Mouse (Mus musculus) stomach, embryonic 15.5 days (tissue): Measurements from ENCODE around the gene Poc1b. TPM values are rescaled to one million over a fixed set of nuclear protein-coding genes. Genes with fewer than 3 reads are reported as not detected.

ENCODE experiments used
- ATAC-seq: fragments of 200-750 bp; cut with Nextera tagmentation; 2 replicates; pipeline ENCODE4 v1.8.0; 2017; ENCODE audit warnings: low read depth, moderate number of reproducible peaks, moderate TSS enrichment; ENCODE audit not compliant: insufficient read depth, low FRiP score
- H3K27ac ChIP-seq: fragments of 300-500 bp; sonication (generic); 2 replicates; pipeline ENCODE4 v1.5.1; 2015; ENCODE audit warnings: mild to moderate bottlenecking, inconsistent platforms
- H3K27me3 ChIP-seq: fragments of 300-500 bp; sonication (generic); replicated peaks from 2 replicates; pipeline ENCODE4 v1.6.1; 2015; ENCODE audit warnings: inconsistent platforms
- H3K36me3 ChIP-seq: fragments of 300-500 bp; sonication (generic); 2 replicates; pipeline ENCODE4 v1.6.1; 2015; ENCODE audit warnings: inconsistent platforms
- H3K4me1 ChIP-seq: fragments of 300-500 bp; sonication (generic); 2 replicates; pipeline ENCODE4 v1.6.1; 2015; ENCODE audit warnings: inconsistent platforms
- H3K4me2 ChIP-seq: fragments of 300-500 bp; sonication (generic); 2 replicates; pipeline ENCODE4 v1.6.1; 2015; ENCODE audit warnings: mild to moderate bottlenecking, inconsistent platforms
- H3K4me3 ChIP-seq: fragments of 300-500 bp; sonication (generic); replicated peaks from 2 replicates; pipeline ENCODE4 v1.5.1; 2015; ENCODE audit warnings: inconsistent platforms
- H3K9ac ChIP-seq: fragments of 300-500 bp; sonication (generic); 2 replicates; pipeline ENCODE4 v1.6.1; 2015; ENCODE audit warnings: inconsistent platforms
- H3K9me3 ChIP-seq: fragments of 300-500 bp; sonication (generic); 2 replicates; pipeline ENCODE4 v1.6.1; 2016; ENCODE audit warnings: inconsistent platforms
- WGBS: fragments of 180-500 bp; shearing (Covaris S2); methylation state at CpG from one replicate; pipeline ENCODE4 v1.1.7; 2015; 5-methylcytosine and 5-hydroxymethylcytosine counted together
- polyA plus RNA-seq: library from polyadenylated mRNA; unstranded; fragments of >200 nt; fragmentation: Nextera tagmentation; extraction: Ambion mirVana; gene quantifications from 2 replicates; pipeline ENCODE4 v1.2.1, GENCODE M21; 2015

The Poc1b gene
- polyA plus RNA-seq, 1 experiment from 2014 or later = 17.7 TPM

DNA sequence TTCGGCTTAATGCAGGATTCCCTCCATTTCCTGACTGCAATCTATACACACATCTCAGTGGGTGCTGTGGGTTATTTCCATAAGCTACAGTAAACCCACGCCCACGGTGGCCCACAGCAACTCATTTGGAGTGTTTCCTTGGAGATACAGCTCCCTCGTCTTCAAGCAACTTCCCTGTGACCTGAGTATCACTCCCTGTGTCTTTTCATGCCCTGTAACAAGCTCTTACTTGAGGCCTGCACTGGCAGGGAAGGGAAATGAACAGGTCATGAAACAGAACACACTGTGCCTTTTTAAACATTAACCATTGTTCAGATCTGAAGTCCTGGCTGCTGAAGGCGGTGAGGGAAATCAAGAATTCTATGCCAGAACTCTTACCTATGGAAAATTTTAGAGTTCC lies 115.9 kb downstream of the Poc1b start:
- Histone ChIP-seq H3K9ac (no peak overlapping the region), H3K4me3 (no peak overlapping the region), H3K36me3 (no peaks in the 10 kb centered on the region), H3K27ac (peak overlapping the region; percentile 54; the same call in 1 of the 2 replicates), H3K9me3 (no peaks in the 10 kb centered on the region), H3K4me1 (0 out of 2 replicates have a peak, but pooled peaks cover 3% of the 10 kb centered on the region), H3K4me2 (no peak overlapping the region), H3K27me3 (no peaks in the 10 kb centered on the region)
- 64% methylated on average over 5 of the region's 5 CpGs for WGBS
- no peak for ATAC-seq

DNA sequence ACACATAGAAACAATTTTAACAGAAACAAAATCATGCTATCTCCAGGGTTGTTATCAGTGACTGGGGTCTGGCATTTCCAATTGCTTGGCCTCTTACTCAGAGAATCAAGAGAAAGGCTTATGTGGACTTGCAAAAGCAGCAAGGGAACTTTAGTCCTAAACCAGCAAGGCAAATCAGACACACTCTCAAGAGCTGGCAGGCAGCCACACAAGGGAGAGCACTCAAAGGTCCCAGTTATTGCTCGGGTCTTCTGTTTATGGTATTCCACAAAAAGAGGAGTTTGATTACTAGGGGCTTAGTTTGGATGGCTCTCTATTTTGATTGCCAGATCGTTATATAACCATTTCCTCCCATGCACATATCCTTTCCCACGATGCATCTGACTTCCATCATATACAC lies 117.4 kb downstream of the Poc1b start:
- Histone ChIP-seq H3K27me3 (no peaks in the 10 kb centered on the region), H3K4me2 (no peak overlapping the region), H3K9ac (no peak overlapping the region), H3K27ac (no peak overlapping the region), H3K4me3 (no peak overlapping the region), H3K4me1 (peaks cover 11% of the 10 kb centered on the region; the same call in 1 of the 2 replicates), H3K9me3 (no peaks in the 10 kb centered on the region), H3K36me3 (no peaks in the 10 kb centered on the region)
- no peak for ATAC-seq
- WGBS = 44% methylated on average over 3 of the region's 3 CpGs

DNA sequence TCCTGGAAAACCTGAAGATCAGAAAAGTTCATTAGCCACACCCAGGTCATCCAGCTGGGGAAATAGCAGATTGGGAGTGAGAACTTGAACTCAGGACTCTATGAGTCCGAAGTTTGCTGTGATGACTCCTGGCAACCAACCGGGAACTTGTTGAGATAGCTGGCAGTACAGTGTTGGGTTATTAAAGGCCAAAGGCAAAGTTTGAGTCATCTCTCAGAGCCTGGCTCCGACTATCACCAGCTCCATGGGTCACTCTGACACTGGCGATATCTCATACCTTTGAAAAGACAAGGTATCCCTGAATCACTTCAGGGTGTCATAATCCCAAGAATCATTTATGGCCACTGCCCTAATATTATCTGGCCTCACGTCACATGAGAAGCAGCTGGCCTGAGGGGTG lies 119.9 kb downstream of the Poc1b start:
- Histone ChIP-seq H3K9ac (no peak overlapping the region), H3K4me3 (no peak overlapping the region), H3K27ac (no peak overlapping the region), H3K36me3 (no peaks in the 10 kb centered on the region), H3K27me3 (no peaks in the 10 kb centered on the region), H3K9me3 (no peaks in the 10 kb centered on the region), H3K4me2 (no peak overlapping the region), H3K4me1 (peaks cover 11% of the 10 kb centered on the region; the same call in 1 of the 2 replicates)
- no peak for ATAC-seq
- WGBS = 91% methylated on average over 5 of the region's 5 CpGs

DNA sequence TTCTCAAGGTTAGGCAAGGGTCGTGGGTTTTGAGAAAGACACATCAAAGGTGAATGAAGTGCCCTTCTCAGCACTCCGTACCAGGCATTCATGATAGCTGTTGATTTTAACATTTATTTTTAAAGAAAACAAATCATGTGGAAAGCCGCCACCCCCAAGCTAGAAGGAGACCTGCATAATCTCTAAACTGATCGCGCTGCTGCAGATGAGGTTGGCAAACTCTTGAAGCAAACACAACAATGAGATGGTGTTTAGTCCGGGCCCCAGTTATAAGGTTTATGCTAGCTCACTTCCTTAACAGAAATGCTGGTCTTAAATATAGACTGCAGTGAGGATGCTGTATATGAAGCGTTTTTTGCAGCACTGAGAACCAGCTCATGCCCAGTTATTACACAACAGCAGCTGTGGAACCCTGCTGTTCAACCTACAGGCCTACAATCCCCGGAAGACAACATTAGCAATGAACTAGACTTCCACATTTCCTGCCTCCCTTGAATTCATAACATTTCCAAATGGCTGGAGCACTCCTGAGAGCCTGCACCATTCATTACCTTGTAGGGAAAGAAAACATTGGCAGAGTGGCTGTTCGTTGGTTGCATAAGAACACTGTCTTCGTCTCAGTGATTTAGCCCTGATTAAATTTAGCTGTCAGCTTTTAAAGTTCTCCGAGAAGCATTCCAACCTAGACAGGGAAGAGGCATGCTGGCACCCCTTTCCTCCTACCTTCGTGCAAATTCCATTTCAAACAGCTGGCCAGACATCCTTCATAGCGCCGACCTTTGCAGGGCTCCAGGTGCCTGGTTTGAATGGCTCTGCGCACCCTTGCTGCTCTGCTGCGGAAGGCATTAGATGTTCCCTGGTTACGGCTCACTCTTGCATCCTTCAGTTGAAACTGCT lies 121.4 kb downstream of the Poc1b start:
- H3K27ac ChIP-seq = peak overlapping the region; percentile 67
- H3K9me3 ChIP-seq = no peaks in the 10 kb centered on the region
- no peaks in the 10 kb centered on the region for H3K36me3 ChIP-seq
- no peak overlapping the region for H3K9ac ChIP-seq
- WGBS = 36% methylated on average over 17 of the region's 17 CpGs
- H3K27me3 ChIP-seq = no peaks in the 10 kb centered on the region
- no peak overlapping the region for H3K4me3 ChIP-seq
- peaks cover 9% of the 10 kb centered on the region; the same call in 1 of the 2 replicates for H3K4me1 ChIP-seq
- H3K4me2 ChIP-seq = no peak overlapping the region
- ATAC-seq = peak; percentile 41; the same call in 1 of the 2 replicates

DNA sequence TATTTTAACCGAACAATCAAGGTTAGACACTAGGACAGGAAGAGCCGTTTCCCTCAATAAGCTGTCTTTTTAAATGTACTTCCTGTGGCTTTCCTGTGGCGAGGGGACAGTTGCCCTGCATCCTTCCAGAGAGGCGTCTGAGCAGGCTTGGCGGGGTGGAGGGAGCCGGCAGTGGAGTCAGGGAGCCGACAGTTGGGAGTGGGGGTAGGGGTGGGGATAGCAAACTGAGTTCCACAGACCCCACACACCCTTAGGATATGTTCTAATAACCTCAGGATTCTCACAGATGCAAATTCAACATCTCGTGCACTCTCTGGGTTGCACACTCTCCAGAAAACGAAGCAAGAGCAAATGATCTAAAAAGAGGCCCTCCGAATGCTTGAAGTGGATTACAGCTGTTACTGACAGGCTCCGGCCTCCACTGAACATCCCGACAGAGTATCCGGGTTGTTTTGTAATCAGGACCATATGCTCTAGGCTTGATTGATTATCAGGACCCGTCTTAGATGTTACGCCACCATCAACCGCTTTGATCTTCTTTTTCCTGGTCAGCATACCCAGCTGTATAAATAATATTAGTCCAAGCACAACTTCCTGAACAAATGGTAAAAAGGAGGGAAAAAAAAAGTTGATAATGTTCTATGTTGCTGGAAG lies 122.3 kb downstream of the Poc1b start:
- peak overlapping the region; percentile 39 for H3K4me2 ChIP-seq
- H3K4me1 ChIP-seq = peaks cover 9% of the 10 kb centered on the region; the same call in 1 of the 2 replicates
- WGBS = 15% methylated on average over 16 of the region's 16 CpGs
- no peaks in the 10 kb centered on the region for H3K27me3 ChIP-seq
- H3K27ac ChIP-seq = peak overlapping the region; percentile 67
- no peak for ATAC-seq
- H3K9me3 ChIP-seq = no peaks in the 10 kb centered on the region
- H3K9ac ChIP-seq = no peak overlapping the region
- H3K4me3 ChIP-seq = no peak overlapping the region
- no peaks in the 10 kb centered on the region for H3K36me3 ChIP-seq

- WGBS = 57% methylated on average over 7 of the region's 7 CpGs
- H3K4me1 ChIP-seq = peaks cover 9% of the 10 kb centered on the region; the same call in 1 of the 2 replicates
- no peak overlapping the region for H3K9ac ChIP-seq
- H3K9me3 ChIP-seq = no peaks in the 10 kb centered on the region
- no peaks in the 10 kb centered on the region for H3K27me3 ChIP-seq
- no peak overlapping the region for H3K4me3 ChIP-seq
- no peak overlapping the region for H3K27ac ChIP-seq
- ATAC-seq = no peak
- no peak overlapping the region for H3K4me2 ChIP-seq
- no peaks in the 10 kb centered on the region for H3K36me3 ChIP-seq
Measured at GRCm38 (mm10) chr10:99232518-99233227, 125.8 kb downstream of the Poc1b start.

GRCm38 (mm10) chr10:99234336-99234735 lies 127.5 kb downstream of the Poc1b start:
- no peak overlapping the region for H3K4me2 ChIP-seq
- 83% methylated on average over 8 of the region's 8 CpGs for WGBS
- no peak overlapping the region for H3K4me3 ChIP-seq
- no peak for ATAC-seq
- no peaks in the 10 kb centered on the region for H3K9me3 ChIP-seq
- H3K4me1 ChIP-seq = no peaks in the 10 kb centered on the region
- no peak overlapping the region for H3K27ac ChIP-seq
- no peaks in the 10 kb centered on the region for H3K36me3 ChIP-seq
- no peaks in the 10 kb centered on the region for H3K27me3 ChIP-seq
- no peak overlapping the region for H3K9ac ChIP-seq

- no peaks in the 10 kb centered on the region for H3K9me3 ChIP-seq
- H3K4me2 ChIP-seq = no peak overlapping the region
- H3K27me3 ChIP-seq = no peaks in the 10 kb centered on the region
- WGBS = 89% methylated on average over 9 of the region's 9 CpGs
- H3K27ac ChIP-seq = no peak overlapping the region
- no peaks in the 10 kb centered on the region for H3K4me1 ChIP-seq
- ATAC-seq = no peak
- no peak overlapping the region for H3K9ac ChIP-seq
- H3K36me3 ChIP-seq = no peaks in the 10 kb centered on the region
- H3K4me3 ChIP-seq = no peak overlapping the region
Measured at GRCm38 (mm10) chr10:99235081-99235480, 128.2 kb downstream of the Poc1b start.

- Histone ChIP-seq H3K4me2 (no peak overlapping the region), H3K9me3 (no peaks in the 10 kb centered on the region), H3K27ac (no peak overlapping the region), H3K36me3 (no peaks in the 10 kb centered on the region), H3K4me3 (no peak overlapping the region), H3K9ac (no peak overlapping the region), H3K4me1 (0 out of 2 replicates have a peak, but pooled peaks cover 3% of the 10 kb centered on the region), H3K27me3 (no peaks in the 10 kb centered on the region)
- 67% methylated on average over 11 of the region's 11 CpGs for WGBS
- ATAC-seq = no peak
Measured at GRCm38 (mm10) chr10:99237205-99237832, 130.5 kb downstream of the Poc1b start.

DNA sequence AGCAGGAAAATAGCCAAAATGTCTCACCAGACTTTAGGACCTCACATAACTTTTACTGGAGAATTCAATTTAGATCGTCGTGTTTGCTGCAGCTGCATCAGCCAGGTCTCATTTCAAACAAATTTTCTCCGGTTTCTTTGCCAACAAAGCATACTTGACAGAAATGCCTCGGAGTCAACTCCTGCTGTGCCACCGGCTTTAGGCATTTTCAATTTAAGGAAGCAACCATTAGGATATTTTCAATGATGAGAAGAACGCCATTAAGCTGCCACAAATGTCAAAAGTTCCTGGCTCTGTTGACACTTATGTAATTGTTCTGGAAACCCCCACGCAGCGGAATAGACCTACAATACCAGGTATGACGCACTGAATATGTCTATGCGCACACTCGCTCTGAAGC lies 131.7 kb downstream of the Poc1b start:
- Histone ChIP-seq H3K4me1 (0 out of 2 replicates have a peak, but pooled peaks cover 3% of the 10 kb centered on the region), H3K9me3 (no peaks in the 10 kb centered on the region), H3K27ac (no peak overlapping the region), H3K27me3 (no peaks in the 10 kb centered on the region), H3K36me3 (no peaks in the 10 kb centered on the region), H3K9ac (no peak overlapping the region), H3K4me3 (no peak overlapping the region), H3K4me2 (no peak overlapping the region)
- ATAC-seq = no peak
- WGBS = 78% methylated on average over 11 of the region's 11 CpGs

GRCm38 (mm10) chr10:99241284-99241828 lies 134.5 kb downstream of the Poc1b start:
- H3K4me2 ChIP-seq = no peak overlapping the region
- H3K27me3 ChIP-seq = no peaks in the 10 kb centered on the region
- no peak overlapping the region for H3K4me3 ChIP-seq
- H3K36me3 ChIP-seq = no peaks in the 10 kb centered on the region
- H3K9ac ChIP-seq = no peak overlapping the region
- ATAC-seq = no peak
- WGBS = 81% methylated on average over 7 of the region's 7 CpGs
- no peak overlapping the region for H3K27ac ChIP-seq
- 0 out of 2 replicates have a peak, but pooled peaks cover 3% of the 10 kb centered on the region for H3K4me1 ChIP-seq
- H3K9me3 ChIP-seq = no peaks in the 10 kb centered on the region
